Mouse (Mus musculus) intestine, postnatal 0 days (tissue): ENCODE results near the gene Trim29. TPM values are rescaled to one million over a fixed set of nuclear protein-coding genes. Genes with fewer than 3 reads are reported as not detected.
A peak's percentile ranks its signal among the peaks of the same experiment; 100 is the strongest.

Source experiments
- ATAC-seq: fragments of 200-750 bp; cut with Nextera tagmentation; 2 replicates; pipeline ENCODE4 v1.8.0; 2017; ENCODE audit warnings: mild to moderate bottlenecking, moderate TSS enrichment, moderate library complexity
- H3K27ac ChIP-seq: fragments of 300-500 bp; sonication (generic); 2 replicates; pipeline ENCODE4 v1.5.1; 2014; ENCODE audit warnings: mild to moderate bottlenecking, low read depth, low read length, moderate library complexity
- H3K27me3 ChIP-seq: fragments of 300-500 bp; sonication (generic); replicated peaks from 2 replicates; pipeline ENCODE4 v1.6.1; 2014; ENCODE audit warnings: low read length, mixed read lengths; ENCODE audit not compliant: control insufficient read depth, insufficient read depth
- H3K36me3 ChIP-seq: fragments of 300-500 bp; sonication (generic); 2 replicates; pipeline ENCODE4 v1.6.1; 2014; ENCODE audit warnings: mild to moderate bottlenecking, moderate library complexity; ENCODE audit not compliant: control insufficient read depth, insufficient read depth
- H3K4me1 ChIP-seq: fragments of 300-500 bp; sonication (generic); replicated peaks from 2 replicates; pipeline ENCODE4 v1.6.1; 2014; ENCODE audit warnings: antibody characterized with exemption, low read length, mixed read lengths; ENCODE audit not compliant: control insufficient read depth, insufficient read depth
- H3K4me2 ChIP-seq: fragments of 300-500 bp; sonication (generic); replicated peaks from 2 replicates; pipeline ENCODE4 v1.6.1; 2014; ENCODE audit warnings: low read depth, mild to moderate bottlenecking, moderate library complexity
- H3K4me3 ChIP-seq: fragments of 300-500 bp; sonication (generic); 2 replicates; pipeline ENCODE4 v1.5.1; 2014; ENCODE audit warnings: low read depth, low read length
- H3K9ac ChIP-seq: fragments of 300-500 bp; sonication (generic); 2 replicates; pipeline ENCODE4 v1.6.1; 2014; ENCODE audit warnings: mild to moderate bottlenecking, low read depth, low read length
- H3K9me3 ChIP-seq: fragments of 300-500 bp; sonication (generic); 2 replicates; pipeline ENCODE4 v1.6.1; 2016; ENCODE audit warnings: mixed run types; ENCODE audit not compliant: control insufficient read depth
- CTCF ChIP-seq: sonication (generic); IDR thresholded peaks from 2 replicates; pipeline ENCODE4 v1.5.1; 2016; ENCODE audit warnings: low read depth, mild to moderate bottlenecking, control low read depth, antibody characterized with exemption, moderate library complexity
- WGBS: fragments of 180-500 bp; shearing (Covaris S2); extraction: QIAGEN DNeasy Blood & Tissue Kit; methylation state at CpG from one replicate; pipeline ENCODE4 v1.1.7; 2014; 5-methylcytosine and 5-hydroxymethylcytosine counted together
- polyA plus RNA-seq: library from polyadenylated mRNA; unstranded; fragments of >200 nt; fragmentation: Nextera tagmentation; extraction: Ambion mirVana; gene quantifications from 2 replicates; pipeline ENCODE4 v1.2.1, GENCODE M21; 2015

The Trim29 gene
- polyA plus RNA-seq: 0.26 and 0.38 TPM in 2 replicates

GRCm38 (mm10) chr9:43310538-43310937, at the start of gene Trim29:
Gene Trim29 (plus strand): TSS chr9:43310848.
- H3K4me3 ChIP-seq: no peak within 1 kb of the TSS
- H3K9me3 ChIP-seq: no peaks in the 10 kb centered on the region
- H3K4me1 ChIP-seq: 0 out of 2 replicates have a peak, but pooled peaks cover 2% of the 10 kb centered on the region
- peak; percentile 49; the same call in 1 of the 2 replicates for ATAC-seq
- H3K36me3 ChIP-seq: no peaks in the 10 kb centered on the region
- peak within 1 kb of the TSS; percentile 40 for H3K4me2 ChIP-seq
- TF ChIP-seq CTCF: no peak
- no peak within 1 kb of the TSS for H3K27ac ChIP-seq
- H3K9ac ChIP-seq: no peak within 1 kb of the TSS
- 32% methylated on average over 12 of the region's 12 CpGs for WGBS
- H3K27me3 ChIP-seq: no peaks in the 10 kb centered on the region

DNA sequence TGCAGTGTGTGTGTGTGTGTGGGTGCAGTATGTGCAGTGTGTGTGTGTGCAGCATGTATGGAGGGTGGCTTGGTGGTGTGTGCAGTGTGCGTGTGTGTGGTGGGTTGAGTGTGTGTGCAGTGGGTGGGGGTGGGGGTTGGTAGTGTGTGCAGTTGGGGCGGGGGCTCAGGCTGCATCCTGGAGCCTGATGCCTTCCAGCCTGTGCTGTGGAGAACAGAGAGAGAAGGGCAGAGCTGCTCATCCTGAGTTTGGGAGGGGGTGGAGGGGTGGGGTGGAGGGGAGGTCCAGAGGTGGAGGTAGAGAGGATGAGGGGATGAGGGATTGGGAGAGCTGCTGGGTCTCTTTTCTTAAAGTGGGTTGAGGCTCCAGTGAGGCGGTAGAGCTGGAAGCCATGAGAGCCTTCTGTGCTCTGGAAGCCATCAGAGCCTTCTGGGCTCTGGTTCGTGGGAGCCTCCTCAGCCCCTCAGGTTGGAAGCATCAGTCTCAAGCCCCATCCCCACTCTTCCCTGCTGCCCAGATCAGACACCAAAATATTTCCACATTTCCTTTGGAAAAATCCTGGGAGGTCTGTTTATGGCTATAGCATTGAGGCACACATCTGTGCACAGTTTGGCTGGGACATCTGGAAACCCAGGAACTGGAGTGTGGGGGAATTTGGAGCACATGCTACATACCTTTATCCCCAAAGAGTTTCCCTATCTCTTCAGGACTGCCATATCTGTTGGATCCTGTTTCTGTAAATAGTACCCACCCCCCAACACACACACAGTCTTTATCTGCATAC, 49.3 kb upstream of the Trim29 start:
- no peak overlapping the region for H3K9ac ChIP-seq
- no peak for TF ChIP-seq CTCF
- WGBS: 55% methylated on average over 4 of the region's 4 CpGs
- peaks cover 22% of the 10 kb centered on the region for H3K4me1 ChIP-seq
- no peaks in the 10 kb centered on the region for H3K9me3 ChIP-seq
- no peaks in the 10 kb centered on the region for H3K36me3 ChIP-seq
- no peak overlapping the region for H3K4me3 ChIP-seq
- no peak overlapping the region for H3K4me2 ChIP-seq
- no peaks in the 10 kb centered on the region for H3K27me3 ChIP-seq
- no peak for ATAC-seq
- peak overlapping the region; percentile 96 for H3K27ac ChIP-seq

DNA sequence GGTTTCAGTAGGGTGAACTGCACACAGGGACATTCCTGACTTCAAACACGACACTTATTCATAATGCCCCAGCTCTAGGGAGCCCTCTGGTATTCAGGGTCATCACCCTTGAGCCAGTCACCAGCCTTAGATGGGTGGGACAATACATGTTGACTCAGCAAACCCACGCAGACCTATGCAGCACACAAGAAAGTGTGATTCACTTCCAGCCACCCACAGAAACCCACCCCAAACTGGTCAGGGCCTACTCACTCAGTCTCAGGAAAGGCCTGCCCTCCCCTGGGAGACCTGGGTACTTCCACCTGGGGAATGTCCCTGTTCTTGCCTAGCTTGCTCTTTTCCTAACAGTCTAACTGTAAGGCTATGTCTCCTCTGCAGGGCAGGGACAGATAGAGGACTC, 48.7 kb upstream of the Trim29 start:
- Histone ChIP-seq H3K9ac (no peak overlapping the region), H3K27me3 (no peaks in the 10 kb centered on the region), H3K9me3 (no peaks in the 10 kb centered on the region), H3K4me3 (no peak overlapping the region), H3K4me2 (no peak overlapping the region), H3K4me1 (peaks cover 22% of the 10 kb centered on the region), H3K27ac (peak overlapping the region; percentile 96; the same call in 1 of the 2 replicates), H3K36me3 (no peaks in the 10 kb centered on the region)
- ATAC-seq: no peak
- WGBS: 42% methylated on average over 2 of the region's 2 CpGs
- TF ChIP-seq CTCF: peak; percentile 68

DNA sequence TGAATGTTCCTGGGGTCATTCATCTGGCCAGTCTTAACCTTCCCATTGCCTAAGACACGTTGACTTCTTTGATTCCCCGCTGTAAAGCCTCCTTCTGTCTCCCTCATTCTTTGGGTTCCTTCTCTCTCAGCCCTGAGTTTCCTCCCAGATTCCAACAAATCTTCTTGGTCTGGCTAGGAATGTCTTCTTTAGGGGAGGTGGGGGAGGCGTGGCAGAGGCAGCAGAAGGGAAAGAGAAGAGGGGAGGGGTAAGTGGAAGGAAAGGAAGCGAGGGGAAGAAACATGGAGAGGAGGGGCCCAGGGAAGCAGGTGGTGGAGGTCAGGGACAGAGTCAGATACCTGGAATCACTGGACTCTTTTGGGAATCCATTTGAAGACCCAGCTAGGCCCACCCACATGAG, 48.3 kb upstream of the Trim29 start:
- 45% methylated on average over 3 of the region's 4 CpGs for WGBS
- Histone ChIP-seq H3K9me3 (no peaks in the 10 kb centered on the region), H3K4me3 (no peak overlapping the region), H3K27ac (peak overlapping the region; percentile 96; the same call in 1 of the 2 replicates), H3K27me3 (no peaks in the 10 kb centered on the region), H3K9ac (no peak overlapping the region), H3K4me2 (no peak overlapping the region), H3K4me1 (peaks cover 22% of the 10 kb centered on the region), H3K36me3 (no peaks in the 10 kb centered on the region)
- TF ChIP-seq CTCF: no peak
- ATAC-seq: no peak

GRCm38 (mm10) chr9:43262811-43263550, 47.7 kb upstream of the Trim29 start:
- TF ChIP-seq CTCF: no peak
- ATAC-seq: no peak
- peaks cover 22% of the 10 kb centered on the region for H3K4me1 ChIP-seq

GRCm38 (mm10) chr9:43263946-43264451, 46.6 kb upstream of the Trim29 start:
- ATAC-seq: peak; percentile 94
- no peak for TF ChIP-seq CTCF
- WGBS: 12% methylated on average over 11 of the region's 11 CpGs
- H3K27ac ChIP-seq: peak overlapping the region; percentile 96
- H3K27me3 ChIP-seq: no peaks in the 10 kb centered on the region
- H3K9me3 ChIP-seq: no peaks in the 10 kb centered on the region
- H3K9ac ChIP-seq: no peak overlapping the region
- no peak overlapping the region for H3K4me3 ChIP-seq
- H3K4me2 ChIP-seq: no peak overlapping the region; the same call in 1 of the 2 replicates
- H3K4me1 ChIP-seq: peaks cover 22% of the 10 kb centered on the region
- no peaks in the 10 kb centered on the region for H3K36me3 ChIP-seq

More at GRCm38 (mm10) chr9:43262811-43263550, 47.7 kb upstream of the Trim29 start:
- H3K4me3 ChIP-seq: no peak overlapping the region
- no peaks in the 10 kb centered on the region for H3K9me3 ChIP-seq
- no peak overlapping the region for H3K9ac ChIP-seq
- no peaks in the 10 kb centered on the region for H3K36me3 ChIP-seq
- no peaks in the 10 kb centered on the region for H3K27me3 ChIP-seq
- H3K27ac ChIP-seq: peak overlapping the region; percentile 96
- H3K4me2 ChIP-seq: no peak overlapping the region
- 53% methylated on average over 9 of the region's 9 CpGs for WGBS
